Mouse (Mus musculus) forebrain, embryonic 11.5 days (tissue): ENCODE results near the gene Slc22a7. TPM values are rescaled to one million over a fixed set of nuclear protein-coding genes. Genes with fewer than 3 reads are reported as not detected.

Experiments used
- ATAC-seq: fragments of 200-750 bp; cut with Nextera tagmentation; replicated peaks from 2 replicates; pipeline ENCODE4 v1.8.0; 2017; ENCODE audit warnings: moderate TSS enrichment; ENCODE audit not compliant: low FRiP score
- DNase-seq: peaks from one replicate; pipeline ENCODE4 v3.0.0-alpha.2; 2017; ENCODE audit warnings: low spot score
- H3K27ac ChIP-seq: fragments of 300-500 bp; sonication (generic); 2 replicates; pipeline ENCODE4 v1.5.1; 2014; ENCODE audit warnings: low read depth, low read length
- H3K27me3 ChIP-seq: fragments of 300-500 bp; sonication (generic); 2 replicates; pipeline ENCODE4 v1.6.1; 2014; ENCODE audit warnings: mild to moderate bottlenecking, low read length, mixed read lengths; ENCODE audit not compliant: control insufficient read depth, insufficient read depth
- H3K36me3 ChIP-seq: fragments of 300-500 bp; sonication (generic); 2 replicates; pipeline ENCODE4 v1.6.1; 2014; ENCODE audit warnings: mild to moderate bottlenecking, low read length, moderate library complexity, mixed read lengths; ENCODE audit not compliant: control insufficient read depth, insufficient read depth
- H3K4me1 ChIP-seq: fragments of 300-500 bp; sonication (generic); replicated peaks from 2 replicates; pipeline ENCODE4 v1.6.1; 2014; ENCODE audit warnings: low read length, mixed read lengths; ENCODE audit not compliant: control insufficient read depth, insufficient read depth
- H3K4me2 ChIP-seq: fragments of 300-500 bp; sonication (generic); 2 replicates; pipeline ENCODE4 v1.6.1; 2014; ENCODE audit warnings: low read depth, mild to moderate bottlenecking, low read length, moderate library complexity, mixed read lengths; ENCODE audit not compliant: severe bottlenecking
- H3K4me3 ChIP-seq: fragments of 300-500 bp; sonication (generic); 2 replicates; pipeline ENCODE4 v1.5.1; 2014; ENCODE audit warnings: low read depth, low read length
- H3K9ac ChIP-seq: fragments of 300-500 bp; sonication (generic); 2 replicates; pipeline ENCODE4 v1.6.1; 2014; ENCODE audit warnings: low read length
- H3K9me3 ChIP-seq: fragments of 300-500 bp; sonication (generic); 2 replicates; pipeline ENCODE4 v1.6.1; 2016; ENCODE audit warnings: low read length, mixed read lengths; ENCODE audit not compliant: control insufficient read depth
- WGBS: fragments of 180-500 bp; shearing (Covaris S2); extraction: QIAGEN DNeasy Blood & Tissue Kit; methylation state at CpG from one replicate; pipeline ENCODE4 v1.1.7; 2014; 5-methylcytosine and 5-hydroxymethylcytosine counted together
- polyA plus RNA-seq: library from polyadenylated mRNA; unstranded; fragments of >200 nt; fragmentation: Nextera tagmentation; extraction: Ambion mirVana; gene quantifications from 2 replicates; pipeline ENCODE4 v1.2.1, GENCODE M21; 2014

Gene Slc22a7
- polyA plus RNA-seq, 1 experiment from 2014 or later = not detected

DNA sequence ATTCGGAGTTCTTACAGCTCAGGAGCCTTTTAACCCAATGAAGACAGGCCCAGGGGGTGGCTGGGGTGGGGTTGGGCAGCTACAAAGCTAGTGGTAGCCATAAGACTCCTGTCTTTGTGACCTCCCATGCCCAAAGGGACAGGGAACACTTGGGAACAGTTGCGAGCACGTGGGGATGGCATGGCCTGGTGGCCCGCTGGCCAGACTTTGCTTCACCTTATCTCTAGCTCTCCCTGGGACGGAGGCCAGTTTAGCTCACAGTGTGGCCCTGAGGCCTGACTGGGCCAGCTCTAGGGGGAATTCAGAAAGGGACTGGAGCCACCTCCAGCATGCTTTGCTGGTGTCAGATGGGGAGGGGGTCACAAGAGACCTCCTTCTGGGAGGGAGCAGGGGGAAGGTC lies 24.0 kb upstream of the Slc22a7 start:
- Histone ChIP-seq H3K9ac (no peak overlapping the region), H3K4me3 (no peak overlapping the region), H3K36me3 (peaks cover 3% of the 10 kb centered on the region; the same call in 1 of the 2 replicates), H3K4me1 (peaks cover 4% of the 10 kb centered on the region; the same call in 1 of the 2 replicates), H3K27ac (no peak overlapping the region), H3K27me3 (peaks cover 19% of the 10 kb centered on the region), H3K4me2 (no peak overlapping the region), H3K9me3 (no peaks in the 10 kb centered on the region)
- WGBS = 87% methylated on average over 5 of the region's 5 CpGs
- ATAC-seq (no peak), DNase-seq (no peak)

DNA sequence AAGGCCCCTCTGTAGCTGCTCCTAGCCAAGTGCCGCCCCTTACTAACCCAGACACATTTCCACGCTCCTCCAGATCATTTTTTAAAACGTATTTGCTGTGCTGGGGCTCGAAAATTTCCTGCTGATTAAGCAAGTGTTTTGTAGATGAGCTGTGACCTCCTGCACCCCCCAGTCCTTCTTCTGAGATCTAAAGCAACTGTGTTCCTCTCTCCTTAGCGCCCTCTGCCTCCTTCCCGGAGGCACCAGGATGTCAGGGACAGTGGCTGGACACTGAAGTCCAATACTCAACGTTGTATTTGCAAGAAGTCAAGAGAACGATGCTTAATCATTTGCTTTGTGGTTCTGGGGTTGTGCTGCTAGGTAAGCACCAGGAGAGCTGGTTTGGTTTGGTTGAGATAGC lies 23.1 kb upstream of the Slc22a7 start:
- no peaks in the 10 kb centered on the region for H3K9me3 ChIP-seq
- H3K4me2 ChIP-seq = no peak overlapping the region; the same call in 1 of the 2 replicates
- no peaks in the 10 kb centered on the region for H3K36me3 ChIP-seq
- H3K4me1 ChIP-seq = peaks cover 4% of the 10 kb centered on the region; the same call in 1 of the 2 replicates
- ATAC-seq (no peak), DNase-seq (no peak)
- H3K27me3 ChIP-seq = peaks cover 20% of the 10 kb centered on the region
- 18% methylated on average over 8 of the region's 8 CpGs for WGBS
- no peak overlapping the region for H3K4me3 ChIP-seq
- no peak overlapping the region for H3K27ac ChIP-seq
- peak overlapping the region; percentile 23 for H3K9ac ChIP-seq

DNA sequence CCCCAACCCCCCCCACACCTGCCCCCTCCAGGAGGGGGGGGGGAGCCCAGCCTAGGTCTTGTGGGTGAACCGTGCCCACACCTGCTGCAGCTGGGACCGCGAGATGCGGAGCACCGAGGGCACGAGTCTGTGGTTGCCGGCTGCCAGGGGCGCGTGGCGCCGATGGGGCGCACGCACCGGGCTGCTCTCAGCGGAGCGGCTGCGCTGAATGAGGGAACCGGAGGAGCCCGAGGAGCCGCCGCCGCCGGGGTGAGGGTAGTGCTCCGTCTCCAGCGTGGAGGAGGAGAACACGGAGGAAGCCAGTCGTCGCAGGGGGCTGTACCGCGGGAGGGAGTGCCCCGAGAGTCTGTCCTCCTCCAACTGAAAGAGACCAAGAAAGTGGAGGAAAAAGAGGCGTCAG lies 22.4 kb upstream of the Slc22a7 start:
- Histone ChIP-seq H3K9me3 (no peaks in the 10 kb centered on the region), H3K4me1 (peaks cover 10% of the 10 kb centered on the region), H3K4me3 (peak overlapping the region; percentile 6; the same call in 1 of the 2 replicates), H3K9ac (peak overlapping the region; percentile 23; the same call in 1 of the 2 replicates), H3K36me3 (no peaks in the 10 kb centered on the region), H3K4me2 (peak overlapping the region; percentile 38), H3K27ac (no peak overlapping the region), H3K27me3 (peaks cover 26% of the 10 kb centered on the region)
- WGBS = 3% methylated on average over 32 of the region's 32 CpGs
- DNase-seq (no peak), ATAC-seq (no peak)

DNA sequence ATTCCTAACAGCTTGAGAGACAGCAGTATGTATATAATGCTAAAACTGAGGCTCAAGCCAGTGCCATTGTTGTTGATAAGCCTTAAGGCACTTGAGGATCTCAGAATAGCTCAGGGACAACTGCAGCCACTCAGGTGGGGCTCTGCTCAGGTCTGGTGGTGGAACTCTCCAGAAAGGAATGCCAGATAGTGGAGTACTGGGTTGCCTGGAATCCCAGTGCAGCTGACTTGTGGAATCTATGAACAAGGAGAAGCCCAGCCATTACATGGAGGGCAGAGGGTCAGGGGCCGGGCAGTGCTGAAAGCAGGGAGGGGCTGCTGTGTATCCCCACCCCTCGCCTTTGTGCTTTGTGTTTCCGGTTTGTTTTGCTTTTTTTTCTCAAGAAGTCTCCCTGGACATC lies 20.2 kb upstream of the Slc22a7 start:
- Histone ChIP-seq H3K9ac (no peak overlapping the region), H3K27me3 (peaks cover 33% of the 10 kb centered on the region), H3K27ac (no peak overlapping the region), H3K4me3 (no peak overlapping the region), H3K4me1 (peaks cover 29% of the 10 kb centered on the region), H3K36me3 (no peaks in the 10 kb centered on the region), H3K9me3 (no peaks in the 10 kb centered on the region), H3K4me2 (no peak overlapping the region)
- no peak for DNase-seq
- ATAC-seq = no peak
- 47% methylated on average over 3 of the region's 3 CpGs for WGBS

DNA sequence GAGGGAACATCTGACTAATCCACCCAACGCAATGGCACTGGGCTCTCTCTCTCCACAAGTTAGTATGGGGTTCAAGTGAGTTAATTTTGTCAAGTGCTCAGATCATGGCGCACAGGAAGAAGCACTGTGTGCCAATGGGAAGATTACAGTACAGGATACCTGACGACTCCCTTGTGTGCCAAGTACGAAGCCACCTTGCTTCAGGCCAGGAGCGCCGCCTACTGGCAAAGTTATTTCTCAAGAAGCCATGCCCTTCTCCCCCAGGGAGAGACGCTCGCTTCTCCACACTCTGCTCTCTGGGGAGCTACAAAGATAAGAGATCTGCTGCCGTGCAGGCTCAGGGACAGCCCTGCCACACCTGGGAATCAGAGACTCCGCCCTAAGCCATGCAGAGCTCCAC lies 19.5 kb upstream of the Slc22a7 start:
- no peak overlapping the region for H3K4me2 ChIP-seq
- no peaks in the 10 kb centered on the region for H3K9me3 ChIP-seq
- H3K4me1 ChIP-seq = peaks cover 33% of the 10 kb centered on the region
- no peaks in the 10 kb centered on the region for H3K36me3 ChIP-seq
- WGBS = 19% methylated on average over 10 of the region's 10 CpGs
- DNase-seq (no peak), ATAC-seq (no peak)
- peaks cover 37% of the 10 kb centered on the region for H3K27me3 ChIP-seq
- no peak overlapping the region for H3K9ac ChIP-seq
- no peak overlapping the region for H3K4me3 ChIP-seq
- H3K27ac ChIP-seq = no peak overlapping the region

DNA sequence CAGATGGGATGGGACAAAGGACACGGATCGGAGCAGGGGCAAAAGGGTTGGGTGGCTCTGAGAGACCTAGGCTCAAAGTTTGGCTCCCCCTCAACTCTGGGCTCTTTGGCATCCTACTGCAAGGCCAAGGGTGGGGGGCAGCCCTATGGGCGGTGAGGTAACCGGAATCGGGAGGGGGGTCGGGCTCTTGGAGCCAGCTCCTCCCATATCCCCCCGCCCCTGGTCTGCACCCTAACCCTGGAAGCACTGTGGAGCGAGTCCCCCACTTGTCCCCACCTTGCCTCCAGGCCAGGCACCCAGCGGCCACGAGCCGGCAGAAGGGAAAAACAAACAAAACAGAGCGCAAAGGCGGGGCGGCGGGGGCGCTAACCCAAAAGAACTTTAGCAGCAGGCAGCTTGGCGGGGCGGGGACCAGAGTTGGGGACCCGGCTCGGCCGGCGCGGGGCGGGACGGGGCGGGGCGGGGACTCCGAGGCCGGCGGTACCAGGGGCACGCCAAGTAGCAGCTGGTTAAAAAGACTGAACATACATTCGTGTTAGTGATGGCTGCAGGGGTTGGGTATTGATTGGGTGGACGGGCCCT lies 16.9 kb upstream of the Slc22a7 start:
- DNase-seq = peak; percentile 82
- peak; percentile 61 for ATAC-seq
- peak overlapping the region; percentile 33 for H3K4me3 ChIP-seq
- H3K27ac ChIP-seq = no peak overlapping the region
- under 1% methylated on average over 33 of the region's 33 CpGs for WGBS
- H3K36me3 ChIP-seq = no peaks in the 10 kb centered on the region
- peaks cover 29% of the 10 kb centered on the region for H3K4me1 ChIP-seq
- peaks cover 27% of the 10 kb centered on the region for H3K27me3 ChIP-seq
- H3K4me2 ChIP-seq = peak overlapping the region; percentile 71
- H3K9me3 ChIP-seq = no peaks in the 10 kb centered on the region
- H3K9ac ChIP-seq = peak overlapping the region; percentile 52

DNA sequence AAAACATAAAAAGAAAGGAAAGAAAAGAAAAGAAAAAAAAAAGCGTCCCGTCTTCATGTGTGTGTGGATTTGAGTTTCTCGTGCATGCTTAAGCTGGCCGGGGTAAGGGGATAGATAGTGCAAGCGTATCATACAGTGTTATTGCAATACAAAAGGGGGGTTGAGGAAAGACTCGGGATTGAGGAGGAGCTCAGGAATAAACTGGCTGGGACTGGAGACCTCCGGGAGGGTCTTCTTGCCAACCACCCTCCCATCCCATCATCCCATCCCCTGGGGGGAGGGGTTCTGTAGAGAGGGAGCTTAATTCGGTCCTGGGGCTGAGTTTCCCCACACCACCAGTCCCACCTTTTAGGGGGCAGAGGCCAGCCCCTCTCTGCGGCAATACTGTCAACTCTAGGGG lies 16.3 kb upstream of the Slc22a7 start:
- H3K4me2 ChIP-seq = peak overlapping the region; percentile 71

DNA sequence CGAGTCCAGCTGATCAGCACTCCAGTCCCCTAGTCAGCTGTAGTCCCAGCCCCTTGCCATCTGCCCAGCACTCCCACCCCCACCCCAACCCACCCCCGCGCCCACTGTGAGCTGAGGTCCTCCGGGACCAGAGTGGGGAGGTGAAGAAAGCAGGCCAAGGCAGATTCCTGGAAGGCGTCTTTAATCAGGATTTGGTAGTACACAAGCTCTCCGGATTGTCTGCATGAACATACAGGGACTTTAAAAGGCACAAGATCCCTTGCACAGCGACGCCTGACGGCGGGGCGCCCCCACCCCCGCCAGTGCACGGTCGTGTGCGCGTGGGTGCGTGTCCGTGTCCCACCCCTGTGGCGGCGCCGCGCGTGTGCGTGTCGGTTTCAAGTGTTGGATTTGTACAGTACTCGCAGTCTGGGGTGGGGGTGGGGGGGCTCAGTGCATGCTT lies 15.7 kb upstream of the Slc22a7 start:
- peak overlapping the region; percentile 29; the same call in 1 of the 2 replicates for H3K9ac ChIP-seq
- peaks cover 29% of the 10 kb centered on the region for H3K4me1 ChIP-seq
- peak overlapping the region; percentile 71 for H3K4me2 ChIP-seq
- peak overlapping the region; percentile 33 for H3K4me3 ChIP-seq
- ATAC-seq (no peak), DNase-seq (no peak)
- WGBS = 3% methylated on average over 26 of the region's 26 CpGs
- no peaks in the 10 kb centered on the region for H3K36me3 ChIP-seq
- H3K27ac ChIP-seq = peak overlapping the region; percentile 12; the same call in 1 of the 2 replicates
- H3K9me3 ChIP-seq = no peaks in the 10 kb centered on the region
- H3K27me3 ChIP-seq = peaks cover 23% of the 10 kb centered on the region

More for the DNA sequence above, 16.3 kb upstream of the Slc22a7 start:
- peak overlapping the region; percentile 52 for H3K9ac ChIP-seq
- no peaks in the 10 kb centered on the region for H3K36me3 ChIP-seq
- H3K9me3 ChIP-seq = no peaks in the 10 kb centered on the region
- ATAC-seq (no peak), DNase-seq (no peak)
- H3K4me3 ChIP-seq = peak overlapping the region; percentile 33
- peaks cover 29% of the 10 kb centered on the region for H3K4me1 ChIP-seq
- peaks cover 25% of the 10 kb centered on the region for H3K27me3 ChIP-seq
- H3K27ac ChIP-seq = no peak overlapping the region
- 3% methylated on average over 9 of the region's 9 CpGs for WGBS
